ENCODE assay signal across 26 mouse cellular contexts in genomic region chr4:33867126-33867525, GRCm38 (mm10). TPM values are rescaled to one million over a fixed set of nuclear protein-coding genes. Genes with fewer than 3 reads are reported as not detected.
A peak's percentile ranks its signal among the peaks of the same experiment; 100 is the strongest.
DNase-seq lines count a peak whose midpoint lies in the region; ATAC-seq lines count a peak whose summit lies in the region.
"Had no signal": no experiment of that assay in that cellular context is flagged by ENCODE, and none has a peak within 500 bp of the region (broad histone marks: within the 10 kb centered on the region; RNA-seq: fewer than 3 reads in every experiment).

No protein-coding gene starts in this region.

- peak; percentile 49 for ATAC-seq in CD4-positive, CD25-positive, alpha-beta regulatory T cell, adult 4 months
- ATAC-seq in inflammation-experienced regulatory T-cells, adult 6 months, result peak; percentile 50
- no peak for ATAC-seq in heart, embryonic 12.5 days (ENCODE audit: insufficient number of reproducible peaks, low FRiP score)
- ATAC-seq: forebrain, embryonic 15.5 days; hindbrain, embryonic 16.5 days; intestine, postnatal 0 days had no signal

- H3K4me2 ChIP-seq in heart, embryonic 12.5 days, result no peak overlapping the region
- H3K4me2 ChIP-seq: embryonic facial prominence, embryonic 12.5 days; embryonic facial prominence, embryonic 15.5 days; forebrain, embryonic 15.5 days; hindbrain, embryonic 13.5 days had no signal

- no peak overlapping the region for H3K27ac ChIP-seq in heart, embryonic 12.5 days (ENCODE audit: poor library complexity, severe bottlenecking)
- H3K27ac ChIP-seq: embryonic facial prominence, embryonic 12.5 days; embryonic facial prominence, embryonic 15.5 days; forebrain, embryonic 15.5 days; heart, adult 2 months; heart, embryonic 10.5 days; hindbrain, embryonic 10.5 days; hindbrain, embryonic 13.5 days had no signal

- no peak overlapping the region for H3K4me3 ChIP-seq in heart, embryonic 12.5 days
- H3K4me3 ChIP-seq: embryonic facial prominence, embryonic 12.5 days; embryonic facial prominence, embryonic 15.5 days; forebrain, embryonic 15.5 days; heart, adult 2 months; heart, embryonic 10.5 days; hindbrain, embryonic 10.5 days; hindbrain, embryonic 13.5 days had no signal

- H3K9ac ChIP-seq in heart, embryonic 12.5 days, result no peak overlapping the region
- H3K9ac ChIP-seq: embryonic facial prominence, embryonic 12.5 days; embryonic facial prominence, embryonic 15.5 days; forebrain, embryonic 15.5 days; hindbrain, embryonic 13.5 days had no signal

- H3K9me3 ChIP-seq in heart, embryonic 12.5 days (replicated peaks), result no peaks in the 10 kb centered on the region; the same call in 1 of the 2 replicates
- H3K9me3 ChIP-seq: embryonic facial prominence, embryonic 12.5 days; embryonic facial prominence, embryonic 15.5 days; forebrain, embryonic 15.5 days; heart, embryonic 10.5 days; hindbrain, embryonic 10.5 days; hindbrain, embryonic 13.5 days had no signal

- no peaks in the 10 kb centered on the region for H3K27me3 ChIP-seq in heart, embryonic 12.5 days (replicated peaks)
- H3K27me3 ChIP-seq: embryonic facial prominence, embryonic 12.5 days; embryonic facial prominence, embryonic 15.5 days; forebrain, embryonic 15.5 days; hindbrain, embryonic 13.5 days had no signal

- no peaks in the 10 kb centered on the region for H3K36me3 ChIP-seq in heart, embryonic 12.5 days
- H3K36me3 ChIP-seq: embryonic facial prominence, embryonic 12.5 days; embryonic facial prominence, embryonic 15.5 days; forebrain, embryonic 15.5 days; heart, embryonic 10.5 days; hindbrain, embryonic 10.5 days; hindbrain, embryonic 13.5 days had no signal

- WGBS in heart, embryonic 12.5 days, result 82% methylated on average over 2 of the region's 2 CpGs

- DNase-seq in 3T3-L1 (ENCODE audit: low read depth, low spot score), result peak; percentile 9
- DNase-seq in thymus, postnatal 14 days, result no peak
- DNase-seq in gastrocnemius, postnatal 25 days, result no peak
- DNase-seq: adrenal gland, adult 2 months; adrenal gland, postnatal 14 days; cerebellum, adult 11 months; cerebellum, adult 2 months; cerebellum, adult 9-11 months; cerebellum, postnatal 25 days; gastrocnemius, postnatal 36 days; heart, adult 2 months; heart, postnatal 36 days had no signal

- H3K4me1 ChIP-seq in heart, embryonic 12.5 days (replicated peaks), result no peaks in the 10 kb centered on the region
- H3K4me1 ChIP-seq: embryonic facial prominence, embryonic 12.5 days; embryonic facial prominence, embryonic 15.5 days; forebrain, embryonic 15.5 days; heart, embryonic 10.5 days; hindbrain, embryonic 10.5 days; hindbrain, embryonic 13.5 days had no signal

RNA-seq across cellular contexts. Expression of gene Cnr1, which starts 57.3 kb away (rescaled TPM):
- polyA plus RNA-seq in CD4-positive, CD25-positive, alpha-beta regulatory T cell, adult 4 months (2017; shearing (Covaris generic)), result not detected
- polyA plus RNA-seq in inflammation-experienced regulatory T-cells, adult 6 months (2017; shearing (Covaris generic)), result not detected
- total RNA-seq in gastrocnemius, postnatal 25 days (2021), result 1 to 10 TPM in 1 of 2 experiments, under 1 TPM in 1; 0.88 to 1.0 TPM
- polyA plus RNA-seq in heart, embryonic 12.5 days (2016; fragmentation: Nextera tagmentation; extraction: Ambion mirVana), result 0.43 and 0.62 TPM in 2 replicates
- total RNA-seq: common myeloid progenitor, adult 5-6 weeks; granulocyte monocyte progenitor cell, adult 5-6 weeks; MEL had no signal
